Mouse (Mus musculus): ENCODE measurements around the gene Pkn3. TPM values are rescaled to one million over a fixed set of nuclear protein-coding genes. Genes with fewer than 3 reads are reported as not detected.
"Not testable (repeated sequence)": the region's sequence is repeated elsewhere in the genome, so short reads cannot be mapped to it uniquely, and the experiment has no call there.

The Pkn3 gene
- 10 to 100 TPM in 4 of 26 experiments, 1 to 10 TPM in 22; 1.1 to 14.8 (median 6.9) TPM for total RNA-seq (2018; cell fraction: chromatin; rRNA removed)
- 1 to 10 TPM in 13 of 26 experiments, under 1 TPM in 13; 0.29 to 2.3 (median 1.0) TPM for total RNA-seq (2018; cell fraction: cytosol; rRNA removed)
- 10 to 100 TPM in 1 of 26 experiments, 1 to 10 TPM in 21, under 1 TPM in 4; 0.49 to 14.8 (median 1.9) TPM for total RNA-seq (2018; cell fraction: nucleus; rRNA removed)
- polyA plus RNA-seq (2018), result 0.94 to 2.4 TPM (median 1.6 TPM) in 3 replicates

- WGBS (ENCODE audit: missing documents), result 1% methylated on average over 47 of the region's 53 CpGs
- Histone ChIP-seq H3K4me3 (ENCODE audit: inconsistent target) (peak within 1 kb of the TSS; percentile 54), H3K27ac (peak within 1 kb of the TSS; percentile 66), H3K36me3 (ENCODE audit: inconsistent target) (no peaks in the 10 kb centered on the region), H3K79me2 (ENCODE audit: inconsistent target) (no peaks in the 10 kb centered on the region)
Measured at GRCm38 (mm10) chr2:30077502-30078348, at the start of gene Pkn3. Gene Pkn3 (plus strand): TSS chr2:30077684.

GRCm38 (mm10) chr2:30032244-30032846 is 45.1 kb upstream of the Pkn3 start:
- 68% methylated on average over 11 of the region's 11 CpGs for WGBS (ENCODE audit: missing documents)
- Histone ChIP-seq H3K4me3 (ENCODE audit: inconsistent target) (no peak overlapping the region), H3K36me3 (ENCODE audit: inconsistent target) (peaks cover 39% of the 10 kb centered on the region), H3K27ac (no peak overlapping the region), H3K79me2 (ENCODE audit: inconsistent target) (no peaks in the 10 kb centered on the region)

GRCm38 (mm10) chr2:30032957-30033356 is 44.5 kb upstream of the Pkn3 start:
- 93% methylated on average over 6 of the region's 6 CpGs for whole genome bisulfite sequencing (ENCODE audit: missing documents)
- no peak overlapping the region for H3K27ac ChIP-seq
- peaks cover 33% of the 10 kb centered on the region for H3K36me3 ChIP-seq (ENCODE audit: inconsistent target)
- no peak overlapping the region for H3K4me3 ChIP-seq (ENCODE audit: inconsistent target)
- H3K79me2 ChIP-seq (ENCODE audit: inconsistent target), result no peaks in the 10 kb centered on the region

GRCm38 (mm10) chr2:30037762-30038161 is 39.7 kb upstream of the Pkn3 start:
- Histone ChIP-seq H3K79me2 (ENCODE audit: inconsistent target) (no peaks in the 10 kb centered on the region), H3K4me3 (ENCODE audit: inconsistent target) (no peak overlapping the region), H3K36me3 (ENCODE audit: inconsistent target) (no peaks in the 10 kb centered on the region), H3K27ac (no peak overlapping the region)
- WGBS (ENCODE audit: missing documents), result 82% methylated on average over 2 of the region's 2 CpGs

GRCm38 (mm10) chr2:30038370-30038769 is 39.1 kb upstream of the Pkn3 start:
- WGBS (ENCODE audit: missing documents), result 95% methylated on average over 10 of the region's 10 CpGs
- Histone ChIP-seq H3K79me2 (ENCODE audit: inconsistent target) (no peaks in the 10 kb centered on the region), H3K27ac (no peak overlapping the region), H3K4me3 (ENCODE audit: inconsistent target) (no peak overlapping the region), H3K36me3 (ENCODE audit: inconsistent target) (no peaks in the 10 kb centered on the region)

- Histone ChIP-seq H3K79me2 (ENCODE audit: inconsistent target) (no peaks in the 10 kb centered on the region), H3K4me3 (ENCODE audit: inconsistent target) (no peak overlapping the region), H3K27ac (no peak overlapping the region), H3K36me3 (ENCODE audit: inconsistent target) (no peaks in the 10 kb centered on the region)
Measured at GRCm38 (mm10) chr2:30039687-30040086, 37.8 kb upstream of the Pkn3 start.

GRCm38 (mm10) chr2:30042445-30042844 is 35.0 kb upstream of the Pkn3 start:
- H3K4me3 ChIP-seq (ENCODE audit: inconsistent target), result no peak overlapping the region

GRCm38 (mm10) chr2:30044550-30044949 is 32.9 kb upstream of the Pkn3 start:
- Histone ChIP-seq H3K4me3 (ENCODE audit: inconsistent target) (no peak overlapping the region), H3K36me3 (ENCODE audit: inconsistent target) (no peaks in the 10 kb centered on the region), H3K79me2 (ENCODE audit: inconsistent target) (no peaks in the 10 kb centered on the region), H3K27ac (no peak overlapping the region)
- 98% methylated on average over 4 of the region's 5 CpGs for WGBS (ENCODE audit: missing documents)

More at GRCm38 (mm10) chr2:30042445-30042844, 35.0 kb upstream of the Pkn3 start:
- WGBS (ENCODE audit: missing documents), result 7% methylated on average over 4 of the region's 4 CpGs
- Histone ChIP-seq H3K27ac (no peak overlapping the region), H3K79me2 (ENCODE audit: inconsistent target) (no peaks in the 10 kb centered on the region), H3K36me3 (ENCODE audit: inconsistent target) (no peaks in the 10 kb centered on the region)

- Histone ChIP-seq H3K4me3 (ENCODE audit: inconsistent target) (no peak overlapping the region), H3K27ac (no peak overlapping the region), H3K36me3 (ENCODE audit: inconsistent target) (no peaks in the 10 kb centered on the region), H3K79me2 (ENCODE audit: inconsistent target) (no peaks in the 10 kb centered on the region)
- 96% methylated on average over 6 of the region's 6 CpGs for WGBS (ENCODE audit: missing documents)
Measured at GRCm38 (mm10) chr2:30047127-30047526, 30.4 kb upstream of the Pkn3 start.

- no peak overlapping the region for H3K27ac ChIP-seq
- no peaks in the 10 kb centered on the region for H3K79me2 ChIP-seq (ENCODE audit: inconsistent target)
- H3K36me3 ChIP-seq (ENCODE audit: inconsistent target), result no peaks in the 10 kb centered on the region
- WGBS (ENCODE audit: missing documents), result 26% methylated on average over 11 of the region's 11 CpGs
- H3K4me3 ChIP-seq (ENCODE audit: inconsistent target), result peak overlapping the region; percentile 42
Measured at GRCm38 (mm10) chr2:30048101-30048501, 29.4 kb upstream of the Pkn3 start.

- 1% methylated on average over 54 of the region's 54 CpGs for WGBS (ENCODE audit: missing documents)
- H3K4me3 ChIP-seq (ENCODE audit: inconsistent target), result peak within 1 kb of the TSS; percentile 42
Measured at GRCm38 (mm10) chr2:30048699-30049388, 28.6 kb upstream of the Pkn3 start, which contains the start of gene Wdr34. Gene Wdr34 (minus strand): TSS chr2:30048881.

GRCm38 (mm10) chr2:30049831-30050230 is 27.7 kb upstream of the Pkn3 start:
- 14% methylated on average over 3 of the region's 3 CpGs for WGBS (ENCODE audit: missing documents)
- H3K27ac ChIP-seq, result no peak overlapping the region
- no peaks in the 10 kb centered on the region for H3K79me2 ChIP-seq (ENCODE audit: inconsistent target)
- no peak overlapping the region for H3K4me3 ChIP-seq (ENCODE audit: inconsistent target)
- no peaks in the 10 kb centered on the region for H3K36me3 ChIP-seq (ENCODE audit: inconsistent target)

More at GRCm38 (mm10) chr2:30048699-30049388, 28.6 kb upstream of the Pkn3 start, which contains the start of gene Wdr34:
- no peaks in the 10 kb centered on the region for H3K36me3 ChIP-seq (ENCODE audit: inconsistent target)
- no peaks in the 10 kb centered on the region for H3K79me2 ChIP-seq (ENCODE audit: inconsistent target)
- peak within 1 kb of the TSS; percentile 98 for H3K27ac ChIP-seq

GRCm38 (mm10) chr2:30051992-30052761 is 25.3 kb upstream of the Pkn3 start:
- no peak overlapping the region for H3K4me3 ChIP-seq (ENCODE audit: inconsistent target)
- H3K79me2 ChIP-seq (ENCODE audit: inconsistent target), result no peaks in the 10 kb centered on the region
- H3K27ac ChIP-seq, result no peak overlapping the region
- no peaks in the 10 kb centered on the region for H3K36me3 ChIP-seq (ENCODE audit: inconsistent target)
- 60% methylated on average over 6 of the region's 6 CpGs for WGBS (ENCODE audit: missing documents)

GRCm38 (mm10) chr2:30055310-30055709 is 22.2 kb upstream of the Pkn3 start:
- WGBS (ENCODE audit: missing documents), result 88% methylated on average over 3 of the region's 3 CpGs
- not testable (repeated sequence) for H3K4me3 ChIP-seq (ENCODE audit: inconsistent target); H3K79me2 ChIP-seq (ENCODE audit: inconsistent target)

More at GRCm38 (mm10) chr2:30055310-30055709, 22.2 kb upstream of the Pkn3 start:
- not testable (repeated sequence) for H3K36me3 ChIP-seq (ENCODE audit: inconsistent target); H3K27ac ChIP-seq

Measured in macrophage (primary cell).